Mouse (Mus musculus) naive thymus-derived CD4-positive, alpha-beta T cell, adult 2 months (primary cell): ENCODE measurements around the gene Plch1.

Experiments
- DNase-seq: peaks from one replicate; pipeline ENCODE4 v3.0.0-alpha.2; 2011; ENCODE audit warnings: low read depth

Gene Plch1

GRCm38 (mm10) chr3:63692727-63693126 lies 206.5 kb downstream of the Plch1 start:
- no peak for DNase-seq

DNA sequence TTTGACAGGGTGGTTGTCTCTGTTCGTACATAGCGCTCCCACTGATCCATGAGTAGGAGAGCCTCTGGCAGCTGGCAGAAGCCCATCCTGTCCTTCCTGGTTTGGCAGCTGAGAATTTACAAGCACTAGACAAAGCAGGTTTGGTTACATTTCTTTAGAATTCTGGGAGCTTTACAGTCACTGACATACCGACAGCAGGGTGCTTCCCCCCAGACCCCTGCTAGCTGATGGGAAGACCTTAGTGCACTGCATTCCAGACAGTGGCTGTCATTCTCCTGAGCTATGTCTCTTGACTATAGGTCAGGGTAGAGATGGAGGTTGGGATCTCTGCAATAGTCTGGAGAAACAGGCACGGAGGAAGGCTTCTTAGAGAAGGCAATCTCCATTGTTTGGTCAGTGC lies 230.5 kb downstream of the Plch1 start:
- no peak for DNase-seq

GRCm38 (mm10) chr3:63665307-63665706 lies 234.0 kb downstream of the Plch1 start:
- DNase-seq = no peak

DNA sequence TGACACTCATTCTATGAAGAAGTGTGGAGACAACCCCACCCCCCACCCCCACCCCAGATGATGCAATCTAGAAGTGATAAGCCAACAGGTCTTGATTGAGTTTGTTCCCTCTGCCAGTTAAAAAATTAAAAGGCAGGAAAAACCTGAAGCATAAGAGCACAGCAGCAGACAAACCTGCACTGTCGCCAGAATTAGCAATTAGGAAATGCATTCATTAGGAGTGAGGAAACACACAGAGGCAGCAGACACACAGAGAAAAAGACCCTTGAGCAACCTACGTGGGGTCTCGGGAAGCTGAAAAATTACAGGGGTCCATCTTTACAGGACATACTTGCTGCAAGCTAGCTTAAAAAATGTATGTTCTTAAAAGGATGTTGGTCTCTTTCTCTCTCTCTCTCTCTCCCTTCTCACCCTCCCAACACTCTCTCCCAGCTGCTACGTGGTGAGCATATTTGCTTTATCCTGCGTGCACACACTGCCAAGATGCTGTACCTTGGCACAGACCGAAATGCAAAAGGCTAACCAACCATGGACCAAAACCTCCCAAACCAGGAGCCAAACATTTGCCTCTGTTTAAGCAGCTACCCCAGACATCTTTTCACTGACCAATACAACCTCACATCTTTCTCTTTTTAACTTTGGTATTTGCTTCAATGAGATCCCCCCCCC lies 234.6 kb downstream of the Plch1 start:
- no peak for DNase-seq
